Mouse (Mus musculus) intestine, embryonic 14.5 days (tissue): ENCODE data around the gene Atp6v1g2. TPM values are rescaled to one million over a fixed set of nuclear protein-coding genes. Genes with fewer than 3 reads are reported as not detected.

Experiments
- ATAC-seq: fragments of 200-750 bp; cut with Nextera tagmentation; replicated peaks from 2 replicates; pipeline ENCODE4 v1.8.0; 2017; ENCODE audit warnings: low read depth, moderate number of reproducible peaks, moderate TSS enrichment, moderate library complexity; ENCODE audit not compliant: low FRiP score, low TSS enrichment
- DNase-seq: peaks from one replicate; pipeline ENCODE4 v3.0.0-alpha.2; 2018; ENCODE audit warnings: low spot score
- H3K27ac ChIP-seq: fragments of 300-500 bp; sonication (generic); 2 replicates; pipeline ENCODE4 v1.5.1; 2014; ENCODE audit warnings: low read depth, mild to moderate bottlenecking, control low read depth
- H3K27me3 ChIP-seq: fragments of 300-500 bp; sonication (generic); replicated peaks from 2 replicates; pipeline ENCODE4 v1.6.1; 2014; ENCODE audit warnings: low read length, control low read depth; ENCODE audit not compliant: control insufficient read depth, insufficient read depth
- H3K36me3 ChIP-seq: fragments of 300-500 bp; sonication (generic); 2 replicates; pipeline ENCODE4 v1.6.1; 2014; ENCODE audit warnings: low read length, control low read depth; ENCODE audit not compliant: control insufficient read depth, insufficient read depth
- H3K4me1 ChIP-seq: fragments of 300-500 bp; sonication (generic); replicated peaks from 2 replicates; pipeline ENCODE4 v1.6.1; 2014; ENCODE audit warnings: low read length, control low read depth, mixed read lengths; ENCODE audit not compliant: control insufficient read depth, insufficient read depth
- H3K4me2 ChIP-seq: fragments of 300-500 bp; sonication (generic); 2 replicates; pipeline ENCODE4 v1.6.1; 2014; ENCODE audit warnings: low read length
- H3K4me3 ChIP-seq: fragments of 300-500 bp; sonication (generic); 2 replicates; pipeline ENCODE4 v1.5.1; 2014; ENCODE audit warnings: low read depth, low read length, control low read depth, mixed read lengths
- H3K9ac ChIP-seq: fragments of 300-500 bp; sonication (generic); 2 replicates; pipeline ENCODE4 v1.6.1; 2014; ENCODE audit warnings: mild to moderate bottlenecking, low read length
- H3K9me3 ChIP-seq: fragments of 300-500 bp; sonication (generic); 2 replicates; pipeline ENCODE4 v1.6.1; 2016; ENCODE audit warnings: low read length, control low read depth; ENCODE audit not compliant: control insufficient read depth
- WGBS: fragments of 180-500 bp; shearing (Covaris S2); extraction: QIAGEN DNeasy Blood & Tissue Kit; methylation state at CpG from one replicate; pipeline ENCODE4 v1.1.7; 2014; 5-methylcytosine and 5-hydroxymethylcytosine counted together
- polyA plus RNA-seq: library from polyadenylated mRNA; unstranded; fragments of >200 nt; fragmentation: Nextera tagmentation; extraction: Ambion mirVana; gene quantifications from 2 replicates; pipeline ENCODE4 v1.2.1, GENCODE M21; 2014

The Atp6v1g2 gene
- polyA plus RNA-seq, 1 experiment from 2014 or later = 5.8 TPM

DNA sequence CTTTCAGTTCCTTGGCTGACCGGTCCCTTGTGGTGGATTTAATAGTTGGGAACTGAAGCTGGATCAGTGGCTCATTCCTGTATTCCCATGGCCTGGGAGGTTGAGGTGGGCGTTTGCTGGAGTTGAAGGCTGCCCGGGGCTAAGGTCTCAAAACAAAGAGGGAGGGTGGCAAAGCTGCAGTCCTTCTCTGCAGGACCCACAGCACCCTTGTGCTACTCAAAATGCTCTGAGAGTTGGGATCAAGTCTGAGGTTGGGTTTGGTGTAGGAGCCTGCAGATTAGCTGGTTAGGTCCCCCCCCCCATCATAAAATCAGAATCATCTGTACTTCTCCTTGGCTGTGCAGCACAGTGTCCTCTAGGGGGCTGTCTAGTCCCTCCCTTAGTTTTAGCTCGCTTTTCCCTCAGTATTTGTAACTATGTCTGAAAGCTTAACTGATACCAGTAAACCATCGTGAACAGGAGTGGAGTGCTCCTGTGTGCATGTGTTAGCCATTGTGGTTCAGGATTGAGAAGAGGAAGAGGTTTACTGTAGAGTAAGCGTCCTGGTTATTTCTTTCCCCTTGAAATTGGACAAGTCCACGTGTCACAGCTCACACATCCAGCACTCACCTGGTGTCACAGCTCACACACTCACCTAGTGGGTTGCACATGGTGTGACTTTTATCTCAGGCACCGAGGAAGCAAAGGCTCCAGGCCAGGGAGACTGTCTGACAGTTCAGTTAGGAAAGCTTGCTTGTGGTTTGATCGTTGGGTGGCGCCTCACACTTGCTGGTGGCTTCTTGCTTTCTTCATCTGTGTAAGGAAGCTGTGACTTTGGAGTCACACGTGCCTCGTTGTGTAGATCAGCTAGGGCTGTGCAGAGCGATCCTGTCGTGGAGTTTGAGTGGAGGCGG, 12.5 kb downstream of the Atp6v1g2 start:
- H3K4me3 ChIP-seq = no peak overlapping the region

DNA sequence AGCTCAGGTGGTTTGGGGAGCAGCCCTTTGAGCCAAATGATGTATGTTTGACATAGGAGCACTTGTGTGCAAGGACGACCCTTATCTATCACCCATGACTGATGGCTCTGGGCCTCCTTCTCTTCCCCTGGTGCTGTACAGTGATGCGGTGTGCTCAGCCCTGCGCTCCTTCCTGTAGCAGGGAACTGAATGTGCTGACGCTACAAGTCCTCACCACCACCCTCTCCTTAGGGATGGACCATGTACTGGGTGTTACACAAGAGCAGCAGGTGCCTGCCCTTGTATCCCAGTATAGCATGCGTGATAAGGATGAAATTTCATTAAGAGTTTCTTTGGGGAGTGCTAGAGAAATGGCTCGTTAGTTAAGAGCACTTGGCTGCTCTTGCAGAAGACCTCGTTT, 13.7 kb downstream of the Atp6v1g2 start:
- ATAC-seq (no peak), DNase-seq (no peak)
- H3K27ac ChIP-seq = no peak overlapping the region
- no peak overlapping the region for H3K9ac ChIP-seq
- no peak overlapping the region for H3K4me2 ChIP-seq
- H3K36me3 ChIP-seq = peaks cover 88% of the 10 kb centered on the region
- H3K9me3 ChIP-seq = no peaks in the 10 kb centered on the region
- WGBS = 85% methylated on average over 7 of the region's 7 CpGs
- H3K4me3 ChIP-seq = no peak overlapping the region
- no peaks in the 10 kb centered on the region for H3K27me3 ChIP-seq
- H3K4me1 ChIP-seq = peaks cover 31% of the 10 kb centered on the region

More for the DNA sequence above, 12.5 kb downstream of the Atp6v1g2 start:
- no peak overlapping the region for H3K9ac ChIP-seq
- no peaks in the 10 kb centered on the region for H3K27me3 ChIP-seq
- H3K9me3 ChIP-seq = no peaks in the 10 kb centered on the region
- H3K4me2 ChIP-seq = no peak overlapping the region
- 81% methylated on average over 15 of the region's 15 CpGs for WGBS
- H3K36me3 ChIP-seq = peaks cover 78% of the 10 kb centered on the region
- H3K27ac ChIP-seq = no peak overlapping the region
- DNase-seq (no peak), ATAC-seq (no peak)
- peaks cover 32% of the 10 kb centered on the region for H3K4me1 ChIP-seq

DNA sequence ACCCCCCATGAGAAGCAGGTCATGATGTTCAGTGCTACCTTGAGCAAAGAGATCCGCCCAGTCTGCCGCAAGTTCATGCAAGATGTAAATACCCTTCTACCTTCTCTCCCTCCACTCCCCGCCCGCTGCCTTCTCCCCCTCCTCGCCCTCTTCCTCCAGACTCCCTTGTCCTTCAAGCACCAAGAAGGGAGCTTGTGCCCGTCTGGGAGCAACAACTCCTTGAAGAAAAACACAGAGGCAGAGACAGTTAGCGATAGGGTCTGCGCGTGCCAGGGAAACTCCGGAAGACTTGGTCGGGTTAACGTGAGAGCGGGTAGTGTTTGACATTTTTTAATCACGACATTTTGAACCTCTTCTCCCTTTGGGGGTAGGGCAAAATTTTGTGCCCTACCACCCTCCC, 15.5 kb downstream of the Atp6v1g2 start:
- DNase-seq (no peak), ATAC-seq (no peak)
- Histone ChIP-seq H3K36me3 (peaks cover 98% of the 10 kb centered on the region), H3K4me3 (no peak overlapping the region), H3K4me1 (peaks cover 22% of the 10 kb centered on the region), H3K9ac (no peak overlapping the region), H3K27me3 (no peaks in the 10 kb centered on the region), H3K9me3 (no peaks in the 10 kb centered on the region), H3K27ac (no peak overlapping the region), H3K4me2 (no peak overlapping the region)
- WGBS = 87% methylated on average over 14 of the region's 14 CpGs

DNA sequence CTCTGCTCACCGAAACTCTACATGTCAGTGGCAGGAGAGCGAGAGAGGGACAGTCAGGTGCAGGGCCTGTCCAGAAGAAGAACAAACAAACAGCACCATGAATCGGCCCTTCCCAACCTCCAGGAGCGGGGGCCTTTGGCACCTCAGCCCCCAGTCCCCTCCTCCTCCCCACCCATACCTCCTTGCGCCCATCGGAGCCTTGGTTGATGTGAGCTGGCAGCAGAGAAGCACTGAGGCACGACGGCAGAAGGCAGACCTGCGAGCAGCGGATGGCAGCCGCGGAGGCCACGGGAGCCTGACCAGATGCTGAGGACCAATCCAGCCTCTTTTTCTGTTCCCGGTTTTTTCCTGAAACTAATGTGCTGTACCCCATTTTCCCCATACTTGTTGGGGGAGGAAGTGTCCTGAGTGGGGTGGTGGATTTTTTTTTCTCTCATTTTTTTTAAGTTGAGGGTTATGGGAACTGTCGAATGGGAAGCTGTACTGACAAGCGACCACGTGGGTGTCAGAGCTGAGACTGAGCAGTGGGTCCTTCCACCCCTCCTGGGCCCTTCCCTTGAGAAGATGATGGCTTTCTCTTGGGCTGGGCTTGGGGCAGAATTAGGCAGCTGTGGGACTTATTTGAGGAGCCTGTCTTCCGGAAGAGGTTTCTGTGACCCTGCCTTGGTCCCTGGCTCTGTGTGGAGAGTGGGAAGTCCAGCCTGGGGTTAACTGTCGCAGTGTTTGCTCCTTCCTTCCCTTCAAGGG, 16.2 kb downstream of the Atp6v1g2 start:
- H3K4me1 ChIP-seq = peaks cover 16% of the 10 kb centered on the region
- no peak overlapping the region for H3K4me2 ChIP-seq
- no peak overlapping the region for H3K9ac ChIP-seq
- H3K27me3 ChIP-seq = no peaks in the 10 kb centered on the region
- no peak for ATAC-seq
- H3K9me3 ChIP-seq = no peaks in the 10 kb centered on the region
- no peak overlapping the region for H3K27ac ChIP-seq
- 88% methylated on average over 19 of the region's 19 CpGs for WGBS
- DNase-seq = no peak
- H3K36me3 ChIP-seq = peaks cover 95% of the 10 kb centered on the region
- H3K4me3 ChIP-seq = no peak overlapping the region

DNA sequence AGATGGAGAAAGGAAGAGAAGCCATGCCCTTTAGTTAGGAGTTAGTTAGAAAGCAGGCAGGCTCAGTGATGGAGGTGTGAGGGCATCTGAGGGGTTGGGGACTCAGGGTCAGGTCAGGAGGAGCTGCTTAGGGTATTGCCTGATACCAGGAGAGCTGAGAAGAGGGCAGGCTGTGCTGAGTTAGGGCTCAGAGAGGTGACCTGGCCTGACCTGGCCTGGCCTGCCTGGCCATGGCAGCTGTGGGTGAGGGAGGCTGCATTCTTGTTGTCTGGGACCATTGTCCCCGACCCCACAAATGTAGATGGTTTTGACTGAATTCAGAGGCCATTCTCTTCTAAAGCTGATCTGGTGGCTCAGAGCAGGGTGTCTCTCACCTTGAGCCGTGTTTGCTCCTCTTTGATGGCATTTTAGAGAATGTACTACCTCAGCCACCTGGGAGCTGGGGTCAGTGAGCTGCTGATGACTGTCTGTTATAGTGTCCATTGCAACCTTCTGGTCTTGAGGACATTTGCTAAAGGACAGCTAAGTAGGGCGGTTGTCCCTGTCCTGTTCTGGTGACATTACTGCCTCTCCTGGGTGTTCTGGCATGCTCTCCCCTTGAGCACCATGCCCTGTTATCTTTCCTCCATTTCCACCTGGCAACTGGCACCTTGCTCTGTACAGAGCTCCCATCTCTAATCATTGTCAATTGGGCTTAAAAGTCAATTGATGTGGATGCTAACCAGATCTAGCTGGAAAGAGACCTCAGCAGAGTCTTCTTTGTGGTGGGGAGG, 17.1 kb downstream of the Atp6v1g2 start:
- peaks cover 86% of the 10 kb centered on the region for H3K36me3 ChIP-seq
- no peak overlapping the region for H3K27ac ChIP-seq
- peaks cover 7% of the 10 kb centered on the region; the same call in 1 of the 2 replicates for H3K4me1 ChIP-seq
- DNase-seq (no peak), ATAC-seq (no peak)
- 93% methylated on average over 3 of the region's 3 CpGs for WGBS
- no peaks in the 10 kb centered on the region for H3K9me3 ChIP-seq
- H3K4me2 ChIP-seq = no peak overlapping the region
- no peak overlapping the region for H3K9ac ChIP-seq
- no peak overlapping the region for H3K4me3 ChIP-seq
- H3K27me3 ChIP-seq = no peaks in the 10 kb centered on the region

DNA sequence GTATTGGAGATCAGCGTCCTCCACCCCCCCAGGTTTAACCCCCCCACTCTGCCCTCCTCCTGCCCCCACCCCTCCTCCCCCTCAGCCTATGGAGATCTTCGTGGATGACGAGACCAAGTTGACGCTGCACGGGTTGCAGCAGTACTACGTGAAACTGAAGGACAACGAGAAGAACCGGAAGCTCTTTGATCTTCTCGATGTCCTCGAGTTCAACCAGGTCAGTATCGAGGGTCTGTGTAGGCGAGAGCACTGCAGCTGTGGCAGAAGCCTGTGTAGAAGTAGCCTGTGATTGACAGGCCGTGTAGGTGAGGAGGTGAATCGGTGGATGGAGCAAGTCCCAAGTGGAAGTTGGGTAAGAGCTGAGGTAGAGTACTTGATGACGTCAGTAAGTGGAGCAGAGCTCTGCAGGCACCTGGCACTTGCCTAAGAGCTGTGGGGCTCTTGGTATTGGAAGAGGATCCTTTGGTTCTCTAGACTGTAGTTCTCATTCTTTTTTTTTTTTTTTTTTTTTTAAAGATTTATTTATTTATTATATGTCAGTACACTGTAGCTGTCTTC, 17.8 kb downstream of the Atp6v1g2 start:
- H3K27ac ChIP-seq = no peak overlapping the region
- no peak overlapping the region for H3K4me3 ChIP-seq
- no peaks in the 10 kb centered on the region for H3K27me3 ChIP-seq
- no peak overlapping the region for H3K9ac ChIP-seq
- H3K36me3 ChIP-seq = peaks cover 79% of the 10 kb centered on the region
- H3K9me3 ChIP-seq = no peaks in the 10 kb centered on the region
- DNase-seq (no peak), ATAC-seq (no peak)
- H3K4me1 ChIP-seq = peaks cover 3% of the 10 kb centered on the region; the same call in 1 of the 2 replicates
- H3K4me2 ChIP-seq = no peak overlapping the region
- WGBS = 85% methylated on average over 15 of the region's 15 CpGs

DNA sequence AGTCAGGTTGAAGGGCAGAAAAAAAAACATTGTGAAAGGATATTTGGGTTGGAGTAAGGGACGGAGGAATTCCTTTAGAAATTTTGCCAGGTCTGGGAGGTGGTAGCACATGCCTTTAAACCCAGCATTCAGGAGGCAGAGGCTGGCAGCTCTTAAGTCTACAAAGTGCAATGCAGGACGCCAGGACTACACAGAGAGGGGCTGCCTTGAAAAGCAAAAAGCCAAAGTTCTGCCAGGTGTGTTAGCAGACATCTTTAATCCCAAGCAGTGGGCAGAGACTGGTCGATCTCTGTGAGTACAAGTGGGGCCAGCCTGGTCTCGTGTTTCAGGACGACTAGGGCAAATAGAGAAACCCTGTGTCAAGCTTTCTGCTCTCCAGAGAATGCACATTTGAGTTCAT, 18.5 kb downstream of the Atp6v1g2 start:
- WGBS = 79% methylated on average over 5 of the region's 5 CpGs
- H3K27me3 ChIP-seq = no peaks in the 10 kb centered on the region
- no peaks in the 10 kb centered on the region for H3K4me1 ChIP-seq
- no peak overlapping the region for H3K4me3 ChIP-seq
- DNase-seq = no peak
- ATAC-seq = no peak
- H3K36me3 ChIP-seq = peaks cover 72% of the 10 kb centered on the region
- H3K4me2 ChIP-seq = no peak overlapping the region
- no peaks in the 10 kb centered on the region for H3K9me3 ChIP-seq
- H3K9ac ChIP-seq = no peak overlapping the region
- no peak overlapping the region for H3K27ac ChIP-seq

DNA sequence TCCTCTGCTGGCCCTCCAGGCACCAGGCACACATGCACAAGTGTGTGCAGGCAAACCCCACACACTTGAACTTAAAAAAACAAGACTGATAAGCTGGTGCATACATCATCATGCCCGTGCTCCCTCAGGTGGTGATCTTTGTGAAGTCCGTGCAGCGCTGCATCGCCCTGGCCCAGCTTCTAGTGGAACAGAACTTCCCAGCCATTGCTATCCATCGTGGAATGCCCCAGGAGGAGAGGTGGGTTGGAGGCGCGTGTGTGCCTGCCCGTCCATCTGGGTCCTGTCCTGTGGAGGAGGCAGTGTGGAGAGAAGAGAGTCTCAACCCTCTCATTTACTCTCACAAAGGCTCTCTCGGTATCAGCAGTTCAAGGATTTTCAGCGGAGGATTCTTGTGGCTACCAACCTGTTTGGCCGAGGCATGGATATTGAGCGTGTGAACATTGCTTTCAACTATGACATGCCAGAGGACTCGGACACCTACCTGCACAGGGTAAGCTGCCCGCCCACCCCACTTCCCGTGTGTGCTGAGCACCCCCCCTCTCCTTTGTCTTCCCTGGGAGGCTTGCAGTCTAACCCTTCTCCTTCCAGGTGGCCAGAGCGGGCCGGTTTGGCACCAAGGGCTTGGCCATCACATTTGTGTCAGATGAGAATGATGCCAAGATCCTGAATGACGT, 19.3 kb downstream of the Atp6v1g2 start:
- 79% methylated on average over 18 of the region's 18 CpGs for WGBS
- ATAC-seq (no peak), DNase-seq (peak; percentile 59)
- Histone ChIP-seq H3K4me1 (no peaks in the 10 kb centered on the region), H3K27ac (no peak overlapping the region), H3K4me2 (no peak overlapping the region), H3K4me3 (no peak overlapping the region), H3K9me3 (no peaks in the 10 kb centered on the region), H3K36me3 (peaks cover 64% of the 10 kb centered on the region), H3K9ac (no peak overlapping the region), H3K27me3 (no peaks in the 10 kb centered on the region)
